Mouse (Mus musculus): ENCODE measurements at regions not wholly inside any gene's neighbourhood (a gene's known extent, or its start where the extent isn't known, plus 50 kb on each side); places are given as distances from the start of the nearest gene placed in this dataset.

DNA sequence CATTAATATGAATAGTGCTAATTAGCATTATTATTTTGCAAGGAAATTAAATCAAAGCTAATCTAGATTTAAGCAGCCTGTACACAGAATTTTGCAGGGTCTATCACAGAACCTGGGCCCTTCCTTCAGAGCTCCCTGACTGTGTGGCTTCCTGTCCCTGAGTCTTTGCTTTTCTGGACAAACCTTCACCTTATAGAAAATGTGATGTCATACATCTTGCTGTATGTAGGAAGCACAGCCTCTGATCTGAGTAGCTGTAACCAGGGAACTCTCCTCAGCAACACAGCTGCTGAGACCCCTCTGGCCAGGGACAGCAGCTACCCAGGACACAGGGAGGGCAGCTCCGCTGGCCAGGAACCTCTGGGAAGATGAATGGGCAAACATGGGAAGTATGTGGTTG, 51.7 kb upstream of the Camk1g start:
- TF ChIP-seq POLR2A (IDR thresholded peaks at IDR 0.05; ENCODE audit: extremely low read depth, insufficient read depth, low read length) (no peak), CTCF (IDR thresholded peaks at IDR 0.05; ENCODE audit: extremely low read depth, insufficient read depth, low read length) (no peak)

Data from cortical plate, adult 2 months (tissue).